Mouse (Mus musculus) erythroid progenitor cell, adult 5-6 weeks (primary cell): ENCODE results near the gene Ap1b1. TPM values are rescaled to one million over a fixed set of nuclear protein-coding genes. Genes with fewer than 3 reads are reported as not detected.
A peak's percentile ranks its signal among the peaks of the same experiment; 100 is the strongest.

ENCODE experiments used
- ATAC-seq: replicated peaks from 2 replicates; pipeline ENCODE4 v1.8.0; 2016; ENCODE audit warnings: moderate number of reproducible peaks, mild to moderate bottlenecking, moderate TSS enrichment, inconsistent platforms; ENCODE audit not compliant: poor library complexity, low FRiP score, severe bottlenecking
- total RNA-seq, 2 experiments: library from RNA; stranded (forward) in 1 of 2; stranded (reverse) in 1 of 2; fragments of 150-400 nt in 1 of 2; fragments of 186-747, 209-891 nt in 1 of 2; gene quantifications; 2 replicates each; pipeline versions ENCODE4 v1.2.3 to v1.2.4; 2015 to 2017; ENCODE audit warnings: low replicate concordance in 2 of 2

The Ap1b1 gene
- total RNA-seq, 2 experiments from 2014 or later = 42.8 to 103 TPM

DNA sequence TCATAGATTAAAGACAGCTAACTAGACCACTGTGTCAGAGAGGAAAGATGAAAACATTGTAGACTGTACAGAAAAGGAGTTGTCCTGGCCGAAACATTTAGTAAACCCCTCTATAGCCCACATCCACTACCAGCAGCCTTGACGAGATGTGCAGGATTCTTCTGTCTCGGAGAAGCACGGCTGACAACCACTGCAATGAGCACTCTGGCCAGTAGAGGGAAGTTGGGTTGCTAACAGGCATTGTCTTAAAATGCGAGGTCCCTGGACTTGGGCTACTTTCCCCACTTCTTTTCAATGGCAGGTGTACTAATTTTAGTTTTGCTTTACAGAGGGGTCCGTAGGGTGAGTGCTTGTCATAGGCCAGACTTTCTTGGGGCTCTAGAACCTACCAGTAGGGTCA lies 30.9 kb downstream of the Ap1b1 start:
- 0 out of 2 replicates have a peak, but pooled peaks have one; percentile 16 for ATAC-seq

- ATAC-seq = no peak
These were observed 38.5 kb downstream of the Ap1b1 start for GRCm38 (mm10) chr11:5025108-5025507.

GRCm38 (mm10) chr11:5028228-5028627 lies 41.6 kb downstream of the Ap1b1 start:
- no peak for ATAC-seq

DNA sequence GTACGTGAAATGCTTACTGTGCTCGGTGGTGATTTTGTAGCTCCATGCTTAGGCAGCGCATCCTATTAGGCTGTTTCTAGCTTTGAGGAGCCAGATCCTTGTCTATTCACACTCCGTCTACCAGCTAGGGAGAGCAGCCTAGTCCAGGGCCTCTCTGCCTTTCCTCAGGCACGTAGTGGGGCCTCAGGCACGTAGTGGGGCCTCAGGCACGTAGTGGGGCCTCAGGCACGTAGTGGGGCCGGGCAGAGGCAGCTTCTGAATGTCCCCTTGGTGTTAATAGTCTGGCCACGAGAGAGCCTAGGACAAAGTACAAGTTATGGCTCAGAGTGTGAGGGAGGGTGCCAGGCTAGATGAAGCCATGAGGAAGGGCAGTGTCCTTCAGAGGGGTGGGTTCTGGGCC lies 46.1 kb downstream of the Ap1b1 start:
- no peak for ATAC-seq

- 0 out of 2 replicates have a peak, but pooled peaks have one; percentile 28 for ATAC-seq
These were observed 46.5 kb downstream of the Ap1b1 start for GRCm38 (mm10) chr11:5033136-5033535.

- no peak for ATAC-seq
These were observed 48.8 kb downstream of the Ap1b1 start for GRCm38 (mm10) chr11:5035421-5035820.

GRCm38 (mm10) chr11:5037146-5037854 lies 50.7 kb downstream of the Ap1b1 start:
- no peak for ATAC-seq

DNA sequence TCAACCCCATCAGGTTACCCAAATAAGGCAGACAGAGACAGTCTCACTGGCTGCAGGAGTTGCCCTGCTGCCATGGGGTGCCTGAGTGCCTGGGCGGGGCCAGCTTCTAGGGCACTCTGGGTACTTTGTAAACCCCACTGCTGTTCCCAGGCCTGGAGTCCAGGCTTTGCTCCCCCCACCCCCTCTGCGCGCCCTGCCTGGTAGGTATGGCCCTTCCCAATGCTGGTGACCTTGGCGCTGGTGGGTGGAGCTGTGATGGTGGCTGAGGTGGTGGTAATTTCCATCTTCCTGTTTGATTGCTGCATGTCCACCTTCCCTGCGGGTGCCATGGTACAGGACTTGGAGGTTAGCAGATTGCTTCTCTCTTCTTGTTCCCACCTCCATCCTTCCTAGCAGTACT lies 54.0 kb downstream of the Ap1b1 start:
- no peak for ATAC-seq

GRCm38 (mm10) chr11:5041144-5041780 lies 54.6 kb downstream of the Ap1b1 start:
- no peak for ATAC-seq

DNA sequence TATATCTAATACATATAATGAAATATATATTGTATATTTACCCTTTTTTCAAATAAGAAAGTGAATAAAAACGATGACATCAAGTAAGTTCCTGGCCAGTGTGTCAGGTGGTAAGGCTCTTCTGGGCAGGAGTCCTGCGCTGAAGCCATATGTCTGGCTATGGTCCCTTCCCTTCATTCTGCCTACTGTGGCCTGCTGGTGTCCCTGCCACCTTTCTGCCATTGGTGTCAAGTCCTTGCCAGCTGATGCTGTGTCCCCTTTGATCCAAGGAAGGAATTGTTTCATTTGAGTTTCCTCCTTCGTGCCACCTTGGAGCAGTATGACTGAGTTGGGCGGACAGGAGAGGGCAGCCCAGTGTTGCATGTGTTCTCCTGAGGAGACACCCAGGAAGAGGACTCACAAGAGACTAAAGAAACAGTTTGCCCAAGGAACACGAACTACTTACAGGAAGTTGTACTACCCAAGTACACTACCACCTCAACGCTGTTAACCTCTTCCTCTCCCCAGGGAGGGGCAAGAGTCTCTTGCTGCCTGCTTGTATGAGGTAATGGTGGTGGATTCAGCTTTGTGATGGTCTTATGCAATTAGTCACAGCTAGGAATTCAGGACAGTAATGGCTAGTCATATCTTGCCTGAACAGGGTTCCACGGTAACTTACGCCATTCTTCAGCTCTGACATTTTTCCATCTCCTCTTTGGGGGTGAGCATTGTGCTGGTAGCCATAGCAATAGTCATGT lies 56.2 kb downstream of the Ap1b1 start:
- ATAC-seq = no peak

DNA sequence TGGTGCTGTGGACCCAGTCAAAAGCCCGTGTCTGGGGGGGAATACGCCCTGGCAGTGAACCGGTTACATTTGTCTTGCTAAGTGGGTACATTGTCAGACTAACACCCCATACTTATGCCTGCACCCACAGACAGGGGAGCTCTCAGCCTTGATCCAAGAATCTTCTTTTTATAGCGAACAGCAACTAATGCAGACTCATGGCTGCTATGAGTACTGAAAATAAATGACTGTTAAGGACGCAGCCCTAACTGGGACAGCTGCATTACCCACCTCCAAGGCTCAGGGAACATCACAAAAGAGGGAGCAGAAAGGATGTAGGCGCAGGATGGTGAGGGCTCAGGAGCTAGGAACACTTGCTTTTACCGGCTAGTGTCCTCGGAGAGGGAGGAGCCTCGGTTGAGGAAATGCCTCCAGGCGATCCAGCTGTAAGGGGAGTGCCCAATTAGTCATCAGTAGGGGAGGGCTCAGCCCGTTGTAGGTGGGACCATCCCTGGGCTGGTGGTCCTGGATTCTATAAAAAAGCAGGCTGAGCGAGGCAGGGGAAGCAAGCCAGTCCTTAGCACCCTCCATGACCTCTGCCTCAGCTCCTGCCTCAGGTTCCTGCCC lies 59.8 kb downstream of the Ap1b1 start:
- ATAC-seq = no peak

DNA sequence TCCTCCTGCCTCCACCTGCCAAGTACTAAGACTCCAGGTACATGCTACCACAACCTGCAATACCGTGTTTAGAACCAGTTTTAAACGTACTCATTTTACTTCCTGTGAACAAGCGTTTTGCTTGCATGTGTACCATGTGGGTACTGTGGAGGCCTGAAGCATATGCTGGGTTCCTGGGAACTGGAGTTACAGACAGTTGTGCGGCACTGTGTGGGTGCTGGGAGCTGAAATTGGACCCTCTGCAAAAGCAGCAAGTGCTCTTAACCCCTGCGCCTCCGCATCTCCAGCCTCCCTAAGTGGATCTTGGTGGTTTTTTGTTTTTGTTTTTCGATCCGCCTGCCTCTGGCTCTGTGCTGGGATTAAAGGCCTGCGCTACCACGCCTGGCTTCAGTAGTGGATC lies 65.0 kb downstream of the Ap1b1 start:
- no peak for ATAC-seq

DNA sequence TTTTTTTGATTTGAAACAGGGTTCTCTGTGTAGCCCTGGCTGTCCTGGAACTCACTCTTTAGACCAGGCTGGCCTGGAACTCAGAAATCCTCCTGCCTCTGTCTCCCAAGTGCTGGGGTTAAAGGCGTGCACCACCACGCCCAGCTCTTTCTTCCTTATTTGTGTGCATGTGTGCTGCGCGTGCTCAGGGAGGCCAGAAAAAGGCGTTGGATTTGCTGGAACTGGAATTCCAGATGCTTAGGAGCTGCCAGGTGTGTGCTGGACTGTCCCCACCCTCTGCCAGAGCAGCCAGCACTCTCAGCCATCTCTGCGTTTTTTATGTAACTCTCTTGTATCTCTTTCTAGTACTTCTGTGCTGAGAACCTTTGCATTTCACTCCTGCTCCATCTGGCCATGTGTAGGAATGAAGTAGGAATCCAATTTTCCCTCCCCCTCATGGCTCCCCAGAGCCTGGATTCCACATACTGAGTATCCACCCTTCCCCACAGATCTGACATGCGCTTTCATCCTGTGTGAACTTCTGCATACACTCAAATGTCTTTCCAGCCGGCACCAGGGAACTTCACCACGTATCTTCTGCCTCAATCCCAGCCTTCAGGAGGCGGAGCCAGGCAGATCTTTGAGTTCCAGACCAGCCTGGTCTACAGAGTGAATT lies 65.7 kb downstream of the Ap1b1 start:
- no peak for ATAC-seq

GRCm38 (mm10) chr11:5054151-5054550 lies 67.5 kb downstream of the Ap1b1 start:
- no peak for ATAC-seq

DNA sequence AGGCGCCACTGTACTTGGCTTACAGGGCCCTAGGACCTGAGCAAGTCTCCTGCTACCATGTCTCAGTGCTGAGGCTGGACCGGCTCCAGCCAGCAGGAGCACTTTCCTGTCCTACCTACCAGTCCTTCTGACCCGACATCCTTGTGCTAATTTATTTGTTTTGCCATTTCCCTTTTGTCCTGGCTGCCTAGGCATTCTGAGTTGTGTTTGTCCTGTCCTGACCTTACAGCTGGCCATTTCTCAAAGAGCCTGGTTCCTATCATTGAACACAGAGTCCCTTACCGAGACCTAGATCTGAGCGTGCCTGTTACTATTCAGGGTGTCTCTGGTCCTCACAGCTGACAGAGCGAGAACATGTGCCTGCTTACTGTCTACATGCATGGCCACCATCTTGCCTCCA lies 68.2 kb downstream of the Ap1b1 start:
- ATAC-seq = no peak

GRCm38 (mm10) chr11:5055945-5056938 lies 69.6 kb downstream of the Ap1b1 start:
- no peak for ATAC-seq

- ATAC-seq = no peak
These were observed 70.4 kb downstream of the Ap1b1 start for GRCm38 (mm10) chr11:5057064-5057463.

- no peak for ATAC-seq
These were observed 70.9 kb downstream of the Ap1b1 start for GRCm38 (mm10) chr11:5057541-5057855.
